ENCODE assay signal across 13 mouse cellular contexts in the genomic region with DNA sequence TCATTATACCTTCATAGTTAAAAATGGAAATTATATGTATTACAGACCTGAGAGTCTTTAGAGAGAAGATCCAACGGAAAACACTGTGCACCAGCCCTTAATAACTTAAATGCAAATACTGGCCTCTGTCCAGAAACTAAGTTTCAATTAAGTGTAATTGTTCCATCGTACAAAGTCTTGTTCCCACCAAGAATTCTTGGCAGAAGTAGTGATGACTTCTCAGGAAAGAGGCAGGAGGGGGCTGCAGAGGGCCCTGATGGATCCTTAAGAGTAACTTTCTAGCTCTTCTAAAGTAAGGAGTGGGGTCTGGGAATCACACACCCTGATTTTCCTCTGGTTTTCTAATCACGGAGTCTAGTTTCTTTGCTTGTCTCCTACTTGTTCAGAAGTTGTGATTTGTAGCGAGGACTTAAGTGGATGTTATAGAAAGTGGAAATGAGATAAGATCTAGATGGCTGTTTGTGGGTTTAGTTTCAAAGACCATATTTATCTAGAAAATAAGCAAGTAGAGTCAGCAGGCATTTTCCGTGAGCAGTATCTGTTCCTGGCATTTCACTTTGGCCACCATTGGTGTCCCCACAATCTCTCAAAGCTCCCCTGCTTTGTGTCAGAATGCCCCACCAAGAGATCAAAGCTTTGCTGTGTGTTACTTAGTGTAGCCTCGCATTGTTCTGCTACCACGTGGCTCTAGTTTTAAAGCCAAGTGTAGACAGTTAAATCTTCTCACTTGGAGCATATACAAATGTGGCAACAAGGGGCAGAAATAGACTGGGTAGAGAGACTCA.
DNase-seq lines count a peak whose midpoint lies in the region; ATAC-seq lines count a peak whose summit lies in the region.
"Had no signal": no experiment of that assay in that cellular context is flagged by ENCODE, and none has a peak within 500 bp of the region (broad histone marks: within the 10 kb centered on the region; RNA-seq: fewer than 3 reads in every experiment).

No protein-coding gene starts in this region.

- DNase-seq in heart, embryonic 10.5 days (ENCODE audit: low spot score) = no peak
- DNase-seq in heart, postnatal 14 days = no peak
- DNase-seq in lung, postnatal 10 days = no peak
- no peak for DNase-seq in adrenal gland, postnatal 25 days
- DNase-seq in natural killer cell, adult 2 months (ENCODE audit: low spot score in 2 of 2) = no peak
- DNase-seq: layer of hippocampus, adult 9-11 months; right cerebral cortex, postnatal 25 days had no signal

- WGBS in heart, embryonic 10.5 days = 49% methylated on average over 7 of the region's 7 CpGs
- 26% methylated on average over 7 of the region's 7 CpGs for WGBS in lung, embryonic 15.5 days
- WGBS in embryonic facial prominence, embryonic 13.5 days = 33% methylated on average over 7 of the region's 7 CpGs
- 50% methylated on average over 7 of the region's 7 CpGs for WGBS in stomach, embryonic 15.5 days

- H3K4me1 ChIP-seq in heart, embryonic 10.5 days = peaks cover 6% of the 10 kb centered on the region
- H3K4me1 ChIP-seq in lung, embryonic 15.5 days = peaks cover 30% of the 10 kb centered on the region
- H3K4me1 ChIP-seq in embryonic facial prominence, embryonic 13.5 days = peaks cover 32% of the 10 kb centered on the region
- H3K4me1 ChIP-seq in stomach, embryonic 15.5 days = 0 out of 2 replicates have a peak, but pooled peaks cover 7% of the 10 kb centered on the region

- H3K36me3 ChIP-seq in heart, embryonic 10.5 days = no peaks in the 10 kb centered on the region
- no peaks in the 10 kb centered on the region for H3K36me3 ChIP-seq in lung, embryonic 15.5 days
- no peaks in the 10 kb centered on the region for H3K36me3 ChIP-seq in embryonic facial prominence, embryonic 13.5 days
- no peaks in the 10 kb centered on the region for H3K36me3 ChIP-seq in stomach, embryonic 15.5 days

- no peaks in the 10 kb centered on the region for H3K27me3 ChIP-seq in heart, embryonic 10.5 days (ENCODE audit: insufficient read depth, poor library complexity, severe bottlenecking)
- no peaks in the 10 kb centered on the region for H3K27me3 ChIP-seq in lung, embryonic 15.5 days
- H3K27me3 ChIP-seq in embryonic facial prominence, embryonic 13.5 days = no peaks in the 10 kb centered on the region
- H3K27me3 ChIP-seq in stomach, embryonic 15.5 days (replicated peaks) = no peaks in the 10 kb centered on the region

- H3K4me2 ChIP-seq in lung, embryonic 15.5 days = no peak overlapping the region
- H3K4me2 ChIP-seq in embryonic facial prominence, embryonic 13.5 days = no peak overlapping the region
- no peak overlapping the region for H3K4me2 ChIP-seq in stomach, embryonic 15.5 days
- H3K4me2 ChIP-seq: heart, embryonic 11.5 days; liver, embryonic 11.5 days had no signal

- ATAC-seq in lung, embryonic 15.5 days (ENCODE audit: borderline replicate concordance, extremely low read depth, low FRiP score, low TSS enrichment) = no peak
- no peak for ATAC-seq in embryonic facial prominence, embryonic 13.5 days (ENCODE audit: insufficient number of reproducible peaks, insufficient read depth, low FRiP score, low TSS enrichment, low read depth)
- no peak for ATAC-seq in stomach, embryonic 15.5 days (ENCODE audit: insufficient read depth, low FRiP score, low read depth)
- ATAC-seq: hindbrain, postnatal 0 days had no signal

- no peak overlapping the region for H3K4me3 ChIP-seq in heart, embryonic 10.5 days
- no peak overlapping the region for H3K4me3 ChIP-seq in lung, embryonic 15.5 days
- no peak overlapping the region for H3K4me3 ChIP-seq in embryonic facial prominence, embryonic 13.5 days
- no peak overlapping the region for H3K4me3 ChIP-seq in stomach, embryonic 15.5 days (replicated peaks)

- H3K27ac ChIP-seq in heart, embryonic 10.5 days = peak overlapping the region; percentile 71
- H3K27ac ChIP-seq in lung, embryonic 15.5 days = peak overlapping the region; percentile 41
- H3K27ac ChIP-seq in embryonic facial prominence, embryonic 13.5 days = peak overlapping the region; percentile 85
- H3K27ac ChIP-seq in stomach, embryonic 15.5 days = peak overlapping the region; percentile 58
- H3K27ac ChIP-seq: hindbrain, postnatal 0 days had no signal

- H3K9me3 ChIP-seq in heart, embryonic 10.5 days = no peaks in the 10 kb centered on the region
- no peaks in the 10 kb centered on the region for H3K9me3 ChIP-seq in lung, embryonic 15.5 days
- H3K9me3 ChIP-seq in embryonic facial prominence, embryonic 13.5 days = no peaks in the 10 kb centered on the region
- no peaks in the 10 kb centered on the region for H3K9me3 ChIP-seq in stomach, embryonic 15.5 days

- H3K9ac ChIP-seq in lung, embryonic 15.5 days = no peak overlapping the region
- no peak overlapping the region for H3K9ac ChIP-seq in embryonic facial prominence, embryonic 13.5 days
- H3K9ac ChIP-seq in stomach, embryonic 15.5 days = no peak overlapping the region

- intact Hi-C loops in heart, postnatal 14 days (cut with DNase I) = no loop called here
